Mouse (Mus musculus) spleen, postnatal 0 days (tissue): ENCODE data around the gene Olfr686. TPM values are rescaled to one million over a fixed set of nuclear protein-coding genes. Genes with fewer than 3 reads are reported as not detected.

Experiments
- polyA plus RNA-seq: library from polyadenylated mRNA; unstranded; fragments of >200 nt; fragmentation: Nextera tagmentation; extraction: Ambion mirVana; gene quantifications from 2 replicates; pipeline ENCODE4 v1.2.1, GENCODE M21; 2015

Olfr686 gene
- polyA plus RNA-seq = not detected in 2 replicates

DNA sequence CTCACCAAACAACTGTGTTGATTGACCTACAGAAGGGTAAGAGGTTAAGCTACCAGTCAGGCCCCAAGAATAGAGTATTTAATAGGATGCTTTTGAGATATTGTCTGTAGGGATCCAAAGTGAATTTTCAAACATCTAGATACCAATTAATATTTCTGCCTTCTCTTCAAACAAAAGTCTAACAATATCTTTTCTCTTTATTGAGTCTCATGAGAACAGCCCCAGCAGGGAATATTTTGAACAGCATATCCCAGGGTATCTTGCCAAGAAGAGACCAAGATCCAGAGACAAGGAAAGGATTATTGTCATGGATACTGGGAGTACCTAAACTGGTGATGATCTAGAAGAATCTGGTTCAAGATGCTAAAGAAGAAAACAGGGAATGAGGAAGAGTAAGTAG is at the start of gene Olfr686:
Gene Olfr686 (minus strand): TSS at position 101 of the 400 bp plus-strand sequence.

DNA sequence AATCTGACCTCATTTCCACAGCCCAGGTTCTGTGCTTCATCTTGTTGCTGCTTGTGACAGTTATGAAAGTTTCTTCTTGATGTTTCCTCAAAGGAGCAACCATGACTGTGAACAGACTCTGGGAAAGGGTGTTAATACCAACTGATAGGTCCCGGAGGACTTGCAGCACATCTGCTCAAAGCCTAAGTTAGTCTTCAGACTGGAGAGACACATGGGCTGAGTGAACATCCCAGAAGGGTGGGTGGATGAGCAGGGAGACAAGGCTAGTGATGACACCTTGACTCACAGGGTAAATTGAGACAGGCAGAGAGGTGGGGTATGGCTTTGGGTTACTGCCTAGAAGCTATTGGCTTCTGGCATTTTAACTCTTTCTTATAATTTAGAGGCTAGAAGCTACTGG is 21.4 kb downstream of the Olfr686 start, which contains the start of gene Olfr685:
Gene Olfr685 (minus strand): TSS at position 101 of the 400 bp plus-strand sequence.

DNA sequence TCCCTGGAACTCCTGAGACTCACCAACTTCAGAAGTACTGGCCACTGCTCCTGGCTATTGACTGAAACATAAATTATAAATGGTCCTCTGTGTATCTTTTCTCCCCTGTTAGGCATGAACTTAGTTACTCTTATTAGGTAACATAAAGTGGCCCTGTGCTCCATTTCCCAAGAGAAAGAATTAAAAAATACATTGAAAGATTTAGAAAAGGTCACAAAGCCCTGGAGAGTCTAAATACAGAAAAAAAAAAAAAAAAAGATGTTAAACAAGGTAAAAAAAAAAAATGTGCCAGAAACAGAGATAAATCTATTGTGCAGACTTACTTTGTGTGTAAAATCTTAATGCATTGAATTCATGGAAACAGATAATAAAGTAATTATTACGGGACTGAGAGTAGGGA is 43.7 kb downstream of the Olfr686 start, which contains the start of gene Olfr684:
Gene Olfr684 (minus strand): TSS at position 101 of the 400 bp plus-strand sequence.

Other genes starting within 250 kb of the Olfr686 start
- gene Olfr670, start 244.9 kb downstream of the Olfr686 start, polyA plus RNA-seq = not detected in 2 replicates
- gene Olfr671, start 228.4 kb downstream of the Olfr686 start, polyA plus RNA-seq = not detected in 2 replicates
- gene Olfr672, start 205.5 kb downstream of the Olfr686 start, polyA plus RNA-seq = not detected in 2 replicates
- gene Olfr675, start 179.0 kb downstream of the Olfr686 start, polyA plus RNA-seq = not detected in 2 replicates
- not detected in 2 replicates for gene Olfr676, start 174.8 kb downstream of the Olfr686 start, polyA plus RNA-seq
- gene Olfr677, start 156.1 kb downstream of the Olfr686 start, polyA plus RNA-seq = not detected in 2 replicates
- gene Olfr678, start 143.0 kb downstream of the Olfr686 start, polyA plus RNA-seq = not detected in 2 replicates
- gene Olfr679, start 126.3 kb downstream of the Olfr686 start, polyA plus RNA-seq = not detected in 2 replicates
- gene Olfr680-ps1, start 114.7 kb downstream of the Olfr686 start, polyA plus RNA-seq = not detected in 2 replicates
- not detected in 2 replicates for gene Olfr681, start 90.6 kb downstream of the Olfr686 start, polyA plus RNA-seq
- gene Olfr683, start 60.5 kb downstream of the Olfr686 start, polyA plus RNA-seq = not detected in 2 replicates
- not detected in 2 replicates for gene Olfr684, start 43.8 kb downstream of the Olfr686 start, polyA plus RNA-seq
- not detected in 2 replicates for gene Olfr685, start 21.5 kb downstream of the Olfr686 start, polyA plus RNA-seq
- not detected in 2 replicates for gene Olfr688, start 80.6 kb upstream of the Olfr686 start, polyA plus RNA-seq
- not detected in 2 replicates for gene Olfr689, start 103.7 kb upstream of the Olfr686 start, polyA plus RNA-seq
- not detected in 2 replicates for gene Olfr690, start 126.6 kb upstream of the Olfr686 start, polyA plus RNA-seq
- not detected in 2 replicates for gene Olfr691, start 134.8 kb upstream of the Olfr686 start, polyA plus RNA-seq
- gene Olfr692, start 160.7 kb upstream of the Olfr686 start, polyA plus RNA-seq = not detected in 2 replicates
- 0.35 TPM in 1 of 2 replicates, not detected in the other for gene Gm5901, start 167.6 kb upstream of the Olfr686 start, polyA plus RNA-seq
- gene Fam160a2, start 192.6 kb upstream of the Olfr686 start, polyA plus RNA-seq = 22.6 and 25.5 TPM in 2 replicates
- 0.05 TPM in 1 of 2 replicates, not detected in the other for gene Cnga4, start 197.1 kb upstream of the Olfr686 start, polyA plus RNA-seq
- gene Cckbr, start 218.2 kb upstream of the Olfr686 start, polyA plus RNA-seq = not detected in 2 replicates